Mouse (Mus musculus) lung, adult 2 months (tissue): Measurements from ENCODE around the gene Arhgap1.

Experiments
- CTCF ChIP-seq: fragments of 200-500 bp; IDR thresholded peaks from 2 replicates; pipeline ENCODE4 v1.5.1; 2011; ENCODE audit warnings: mild to moderate bottlenecking, low read length, control low read depth; ENCODE audit not compliant: insufficient read depth
- POLR2A ChIP-seq: fragments of 200-500 bp; IDR thresholded peaks from 2 replicates; pipeline ENCODE4 v1.6.1; 2011; ENCODE audit warnings: low read depth, mild to moderate bottlenecking, control low read depth, low read length, borderline replicate concordance; ENCODE audit errors: extremely low read depth

GRCm38 (mm10) chr2:91674895-91675294, 25.2 kb downstream of the Arhgap1 start:
- no peak for TF ChIP-seq POLR2A
- no peak for TF ChIP-seq CTCF
